Comparison of ENCODE assay signal across 12 mouse cellular contexts in the genomic region with DNA sequence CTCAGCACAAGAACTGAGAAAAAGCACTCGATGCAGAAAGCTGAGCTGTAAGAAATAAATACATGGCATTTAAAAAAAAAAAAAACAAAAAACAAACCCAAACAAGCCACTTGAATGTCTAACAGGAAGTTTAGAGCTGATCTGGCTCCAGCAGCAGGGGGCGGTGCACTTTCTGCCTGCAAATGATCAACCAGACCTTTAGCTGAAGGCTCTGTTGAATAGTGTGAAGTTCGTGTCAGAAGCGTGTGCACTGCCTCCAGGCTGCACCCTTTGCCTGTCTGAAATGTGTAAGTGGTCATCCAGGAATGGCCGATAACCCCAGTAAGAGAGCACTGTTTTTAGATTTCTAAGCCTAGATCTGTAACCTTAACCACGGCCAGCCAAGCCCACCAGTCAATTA. TPM values are rescaled to one million over a fixed set of nuclear protein-coding genes. Genes with fewer than 3 reads are reported as not detected.
DNase-seq lines count a peak whose midpoint lies in the region; ATAC-seq and TF ChIP-seq lines count a peak whose summit lies in the region.
"Had no signal": no experiment of that assay in that cellular context is flagged by ENCODE, and none has a peak within 500 bp of the region (broad histone marks: within the 10 kb centered on the region; RNA-seq: fewer than 3 reads in every experiment).

No protein-coding gene starts in this region.

- DNase-seq in layer of hippocampus, adult 2 months (ENCODE audit: low spot score in 2 of 2) = no peak
- no peak for DNase-seq in layer of hippocampus, adult 11-12 months (ENCODE audit: low spot score)
- DNase-seq in heart, postnatal 0 days (ENCODE audit: low spot score) = peak; percentile 28
- DNase-seq in lung, postnatal 0 days (ENCODE audit: low spot score) = peak; percentile 59
- no peak for DNase-seq in retina, postnatal 1 day
- no peak for DNase-seq in neural tube, embryonic 10.5 days (ENCODE audit: extremely low spot score, low spot score)
- DNase-seq in left cerebral cortex, postnatal 4 days = no peak

- WGBS in heart, postnatal 0 days = 31% methylated on average over 6 of the region's 6 CpGs
- 59% methylated on average over 6 of the region's 6 CpGs for WGBS in kidney, embryonic 16.5 days
- 63% methylated on average over 6 of the region's 6 CpGs for WGBS in lung, postnatal 0 days

- TF ChIP-seq CTCF in layer of hippocampus, adult 2 months (conservative IDR thresholded peaks at IDR 0.05) = peak; percentile 40
- TF ChIP-seq CTCF in heart, postnatal 0 days (IDR thresholded peaks at IDR 0.05; ENCODE audit: low read depth) = peak; percentile 37
- TF ChIP-seq CTCF in lung, postnatal 0 days (IDR thresholded peaks at IDR 0.05) = peak; percentile 46

- no peak overlapping the region for H3K27ac ChIP-seq in layer of hippocampus, adult 2 months
- H3K27ac ChIP-seq in heart, postnatal 0 days (ENCODE audit: low read depth) = peak overlapping the region; percentile 91
- peak overlapping the region; percentile 25 for H3K27ac ChIP-seq in kidney, embryonic 16.5 days (ENCODE audit: low read length)
- H3K27ac ChIP-seq in lung, postnatal 0 days (ENCODE audit: low read length) = peak overlapping the region; percentile 28; the same call in 1 of the 2 replicates
- H3K27ac ChIP-seq: embryonic facial prominence, embryonic 12.5 days; limb, embryonic 13.5 days; midbrain, embryonic 15.5 days had no signal

- peak; percentile 25 for ATAC-seq in heart, postnatal 0 days (ENCODE audit: insufficient read depth, low read depth)
- no peak for ATAC-seq in kidney, embryonic 16.5 days (ENCODE audit: low FRiP score, low TSS enrichment)
- peak; percentile 29; the same call in 1 of the 2 replicates for ATAC-seq in lung, postnatal 0 days
- ATAC-seq: inflammation-experienced regulatory T-cells, adult 6 months; midbrain, embryonic 15.5 days had no signal

- no peak overlapping the region for H3K4me2 ChIP-seq in heart, postnatal 0 days (ENCODE audit: low read depth, low read length)
- H3K4me2 ChIP-seq in kidney, embryonic 16.5 days (replicated peaks; ENCODE audit: low read depth, low read length) = no peak overlapping the region
- no peak overlapping the region for H3K4me2 ChIP-seq in lung, postnatal 0 days (replicated peaks; ENCODE audit: low read depth, low read length)
- H3K4me2 ChIP-seq: embryonic facial prominence, embryonic 12.5 days; limb, embryonic 13.5 days; midbrain, embryonic 15.5 days had no signal

- peaks cover 73% of the 10 kb centered on the region for H3K36me3 ChIP-seq in heart, postnatal 0 days (replicated peaks; ENCODE audit: control insufficient read depth, insufficient read depth, low read length)
- H3K36me3 ChIP-seq in kidney, embryonic 16.5 days (ENCODE audit: insufficient read depth, low read length) = peaks cover 80% of the 10 kb centered on the region
- H3K36me3 ChIP-seq in lung, postnatal 0 days (ENCODE audit: insufficient read depth, low read length) = peaks cover 66% of the 10 kb centered on the region

- H3K4me1 ChIP-seq in heart, postnatal 0 days (ENCODE audit: control insufficient read depth, insufficient read depth) = peaks cover 12% of the 10 kb centered on the region
- H3K4me1 ChIP-seq in kidney, embryonic 16.5 days (ENCODE audit: insufficient read depth, low read length) = peaks cover 36% of the 10 kb centered on the region
- no peaks in the 10 kb centered on the region; the same call in 1 of the 2 replicates for H3K4me1 ChIP-seq in lung, postnatal 0 days (ENCODE audit: insufficient read depth, low read depth, low read length)

- no peak for TF ChIP-seq EP300 in heart, postnatal 0 days (IDR thresholded peaks at IDR 0.05; ENCODE audit: low read depth)
- TF ChIP-seq EP300 in lung, postnatal 0 days (IDR thresholded peaks at IDR 0.05) = no peak

- H3K27me3 ChIP-seq in heart, postnatal 0 days (ENCODE audit: control insufficient read depth, insufficient read depth, low read length) = no peaks in the 10 kb centered on the region
- no peaks in the 10 kb centered on the region for H3K27me3 ChIP-seq in kidney, embryonic 16.5 days (ENCODE audit: insufficient read depth, low read length)
- no peaks in the 10 kb centered on the region for H3K27me3 ChIP-seq in lung, postnatal 0 days (replicated peaks; ENCODE audit: insufficient read depth, low read length)
- H3K27me3 ChIP-seq: embryonic facial prominence, embryonic 12.5 days; limb, embryonic 13.5 days; midbrain, embryonic 15.5 days had no signal

- no peak overlapping the region for H3K9ac ChIP-seq in heart, postnatal 0 days (replicated peaks; ENCODE audit: low read depth, low read length)
- 0 out of 2 replicates have a peak overlapping the region, but pooled peaks have one; percentile 2 for H3K9ac ChIP-seq in kidney, embryonic 16.5 days (replicated peaks; ENCODE audit: low read length)
- H3K9ac ChIP-seq in lung, postnatal 0 days (replicated peaks; ENCODE audit: low read depth) = no peak overlapping the region
- H3K9ac ChIP-seq: embryonic facial prominence, embryonic 12.5 days; midbrain, embryonic 15.5 days had no signal

- H3K4me3 ChIP-seq in layer of hippocampus, adult 2 months = no peak overlapping the region
- H3K4me3 ChIP-seq in heart, postnatal 0 days (ENCODE audit: low read depth, low read length) = no peak overlapping the region
- no peak overlapping the region for H3K4me3 ChIP-seq in kidney, embryonic 16.5 days (ENCODE audit: low read length)
- H3K4me3 ChIP-seq in lung, postnatal 0 days (ENCODE audit: low read depth, low read length) = no peak overlapping the region
- H3K4me3 ChIP-seq: embryonic facial prominence, embryonic 12.5 days; limb, embryonic 13.5 days; midbrain, embryonic 15.5 days had no signal

- H3K9me3 ChIP-seq in heart, postnatal 0 days (replicated peaks; ENCODE audit: control insufficient read depth, low read length) = no peaks in the 10 kb centered on the region
- H3K9me3 ChIP-seq in kidney, embryonic 16.5 days (ENCODE audit: low read length) = no peaks in the 10 kb centered on the region
- no peaks in the 10 kb centered on the region for H3K9me3 ChIP-seq in lung, postnatal 0 days (ENCODE audit: low read length)
- H3K9me3 ChIP-seq: embryonic facial prominence, embryonic 12.5 days; limb, embryonic 13.5 days; midbrain, embryonic 15.5 days had no signal

- intact Hi-C loops in left cerebral cortex, postnatal 4 days (cut with DNase I) = loop anchor here (10.0 kb wide), 1 partner anchor 364 kb away; no protein-coding TSS in a partner anchor

RNA-seq across cellular contexts. Expression of a gene that starts 5.5 kb away (rescaled TPM):
- total RNA-seq in layer of hippocampus, adult 2 months (2021) = 10 to 100 TPM; 19.4 to 19.7 TPM
- 39.6 and 64.2 TPM in 2 replicates for total RNA-seq in heart, postnatal 0 days (2014; rRNA removed; ENCODE audit: low replicate concordance)
- 35.4 and 38.6 TPM in 2 replicates for polyA plus RNA-seq in heart, postnatal 0 days (2015; fragmentation: Nextera tagmentation; extraction: Ambion mirVana)
- polyA plus RNA-seq in kidney, embryonic 16.5 days (2015; fragmentation: Nextera tagmentation; extraction: Ambion mirVana) = 83.5 and 92.1 TPM in 2 replicates
- 75.1 and 80.6 TPM in 2 replicates for polyA plus RNA-seq in lung, postnatal 0 days (2015; fragmentation: Nextera tagmentation; extraction: Ambion mirVana)
- 10 to 100 TPM; 33.3 to 38.9 TPM for total RNA-seq in left cerebral cortex, postnatal 4 days (2021)

Comparison
In these comparisons a context has a peak if more than half of its experiments do, and no peak if none do; other contexts are left out.
1. DNase-seq: peak in heart, postnatal 0 days (single experiment) and lung, postnatal 0 days (single experiment); none in layer of hippocampus, adult 2 months (0 of 2), layer of hippocampus, adult 11-12 months (single experiment), retina, postnatal 1 day (single experiment), neural tube, embryonic 10.5 days (single experiment) and left cerebral cortex, postnatal 4 days (single experiment).
2. Peak in every context shown above with its lines, with median percentiles within 50 percentile points of each other: CTCF ChIP-seq.